Mouse (Mus musculus) E14TG2a.4 (cell line): ENCODE measurements at regions not wholly inside any gene's neighbourhood (a gene's known extent, or its start where the extent isn't known, plus 50 kb on each side); places are given as distances from the start of the nearest gene placed in this dataset.

Experiments
- CTCF ChIP-seq: conservative IDR thresholded peaks from 2 replicates; pipeline ENCODE4 v1.5.1; 2014; ENCODE audit warnings: low read length
- POU5F1 ChIP-seq: IDR thresholded peaks from 2 replicates; pipeline ENCODE4 v1.6.1; 2014; ENCODE audit warnings: low read length, borderline replicate concordance

- TF ChIP-seq CTCF, result no peak
- TF ChIP-seq POU5F1, result no peak
Observed at GRCm38 (mm10) chr1:179859552-179859902, 56.0 kb upstream of the Ahctf1 start.
